Mouse (Mus musculus): ENCODE measurements at regions not wholly inside any gene's neighbourhood (a gene's known extent, or its start where the extent isn't known, plus 50 kb on each side); places are given as distances from the start of the nearest gene placed in this dataset.
A peak's percentile ranks its signal among the peaks of the same experiment; 100 is the strongest.

DNA sequence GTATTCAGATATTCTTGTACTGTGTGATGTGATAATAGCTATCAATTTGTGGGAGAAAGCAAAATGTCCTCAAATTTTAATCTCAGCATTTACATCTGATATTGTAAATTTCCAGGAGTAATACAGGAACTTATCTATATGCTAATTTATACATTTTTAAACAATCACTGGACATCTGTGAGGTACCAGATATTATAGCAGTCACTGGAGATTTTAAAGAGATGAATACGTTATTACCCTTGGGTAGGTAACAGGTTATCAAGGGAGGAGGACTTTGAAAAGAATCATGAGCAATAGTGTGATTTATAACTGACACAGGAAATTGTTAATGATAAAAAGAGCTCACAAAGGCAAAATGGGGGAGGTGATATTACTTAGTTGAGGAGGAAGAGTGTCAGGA, 1466.0 kb upstream of the Lrrtm3 start:
- 59% methylated on average over 1 of the region's 1 CpGs for WGBS
- Histone ChIP-seq H3K9me3 (replicated peaks) (no peaks in the 10 kb centered on the region), H3K27ac (no peak overlapping the region), H3K4me1 (no peaks in the 10 kb centered on the region), H3K4me2 (no peak overlapping the region), H3K36me3 (no peaks in the 10 kb centered on the region), H3K27me3 (no peaks in the 10 kb centered on the region), H3K9ac (no peak overlapping the region), H3K4me3 (replicated peaks) (no peak overlapping the region)
- no peak for ATAC-seq (replicated peaks; ENCODE audit: low FRiP score)

DNA sequence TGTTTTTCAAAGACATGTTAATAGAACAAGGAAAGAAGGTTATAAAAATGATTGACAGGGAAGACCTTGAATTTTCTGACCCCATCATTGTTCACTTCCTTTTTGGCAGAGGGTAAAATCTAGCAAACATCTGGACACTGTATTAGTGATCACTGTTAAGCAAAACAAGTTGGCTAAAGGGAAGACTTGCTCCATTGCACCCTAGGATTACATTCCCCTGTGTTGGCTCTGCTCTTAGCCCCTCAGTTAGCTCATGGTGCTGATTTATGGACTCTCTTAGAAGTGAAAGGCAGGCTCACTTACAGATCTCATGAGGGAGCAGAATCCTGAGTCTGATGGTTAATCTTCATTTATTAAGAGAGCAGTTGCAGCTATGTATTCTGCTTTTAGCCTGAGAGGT, 1452.1 kb upstream of the Lrrtm3 start:
- Histone ChIP-seq H3K9ac (no peak overlapping the region), H3K4me1 (no peaks in the 10 kb centered on the region), H3K27me3 (no peaks in the 10 kb centered on the region), H3K4me3 (replicated peaks) (no peak overlapping the region), H3K27ac (no peak overlapping the region), H3K9me3 (replicated peaks) (no peaks in the 10 kb centered on the region), H3K4me2 (no peak overlapping the region), H3K36me3 (no peaks in the 10 kb centered on the region)
- ATAC-seq (replicated peaks; ENCODE audit: low FRiP score) = peak; percentile 94

Measured in kidney, embryonic 15.5 days (tissue).